Mouse (Mus musculus) kidney, embryonic 15.5 days (tissue): Measurements from ENCODE around the gene Zfp790. TPM values are rescaled to one million over a fixed set of nuclear protein-coding genes. Genes with fewer than 3 reads are reported as not detected.
A peak's percentile ranks its signal among the peaks of the same experiment; 100 is the strongest.
"Not testable (repeated sequence)": the region's sequence is repeated elsewhere in the genome, so short reads cannot be mapped to it uniquely, and the experiment has no call there.

Experiments
- ATAC-seq: fragments of 200-750 bp; cut with Nextera tagmentation; replicated peaks from 2 replicates; pipeline ENCODE4 v1.8.0; 2017; ENCODE audit warnings: moderate TSS enrichment; ENCODE audit not compliant: low FRiP score
- H3K27ac ChIP-seq: fragments of 300-500 bp; sonication (generic); 2 replicates; pipeline ENCODE4 v1.5.1; 2015; ENCODE audit warnings: mild to moderate bottlenecking, inconsistent platforms
- H3K27me3 ChIP-seq: fragments of 300-500 bp; sonication (generic); 2 replicates; pipeline ENCODE4 v1.6.1; 2015; ENCODE audit warnings: inconsistent platforms
- H3K36me3 ChIP-seq: fragments of 300-500 bp; sonication (generic); 2 replicates; pipeline ENCODE4 v1.6.1; 2015; ENCODE audit warnings: inconsistent platforms
- H3K4me1 ChIP-seq: fragments of 300-500 bp; sonication (generic); 2 replicates; pipeline ENCODE4 v1.6.1; 2015; ENCODE audit warnings: inconsistent platforms
- H3K4me2 ChIP-seq: fragments of 300-500 bp; sonication (generic); 2 replicates; pipeline ENCODE4 v1.6.1; 2015; ENCODE audit warnings: moderate library complexity, mild to moderate bottlenecking, inconsistent platforms
- H3K4me3 ChIP-seq: fragments of 300-500 bp; sonication (generic); replicated peaks from 2 replicates; pipeline ENCODE4 v1.5.1; 2015; ENCODE audit warnings: mild to moderate bottlenecking, inconsistent platforms
- H3K9ac ChIP-seq: fragments of 300-500 bp; sonication (generic); 2 replicates; pipeline ENCODE4 v1.6.1; 2015; ENCODE audit warnings: mild to moderate bottlenecking, inconsistent platforms
- H3K9me3 ChIP-seq: fragments of 300-500 bp; sonication (generic); replicated peaks from 2 replicates; pipeline ENCODE4 v1.6.1; 2016; ENCODE audit warnings: inconsistent platforms
- WGBS: fragments of 180-500 bp; shearing (Covaris S2); methylation state at CpG from one replicate; pipeline ENCODE4 v1.1.7; 2015; ENCODE audit warnings: mixed read lengths; 5-methylcytosine and 5-hydroxymethylcytosine counted together
- microRNA counts: library from miRNA; unstranded; fragments of <30 nt; microRNA quantifications from one replicate; lab custom pipeline; 2016
- microRNA-seq: library from miRNA; unstranded; fragments of <30 nt; microRNA quantifications from one replicate; pipeline ENCODE4, GENCODE M21; 2016
- polyA plus RNA-seq: library from polyadenylated mRNA; unstranded; fragments of >200 nt; fragmentation: Nextera tagmentation; extraction: Ambion mirVana; gene quantifications from 2 replicates; pipeline ENCODE4 v1.2.1, GENCODE M21; 2015

Gene Zfp790
- polyA plus RNA-seq, 1 experiment from 2014 or later = 13.9 TPM

DNA sequence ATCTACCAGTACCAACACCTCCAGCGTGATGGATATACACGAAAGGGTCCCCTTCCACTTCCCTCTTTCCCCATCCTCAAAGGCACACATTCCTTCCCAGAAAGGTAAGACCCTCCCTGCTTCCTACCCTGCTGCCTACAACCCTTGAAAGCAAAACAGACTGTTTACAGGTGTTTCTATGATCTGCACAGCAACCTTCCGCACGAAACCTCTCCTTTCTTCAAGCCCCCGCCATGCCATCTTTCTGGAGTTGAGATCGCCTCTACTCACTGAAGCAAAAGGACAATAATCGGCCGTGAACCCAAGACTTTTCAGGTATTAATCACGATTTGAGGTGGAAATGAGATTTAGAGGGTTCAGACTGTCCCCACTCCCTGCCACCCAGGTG is 36.9 kb downstream of the Zfp790 start:
- Histone ChIP-seq H3K36me3 (peaks cover 26% of the 10 kb centered on the region), H3K9me3 (no peaks in the 10 kb centered on the region), H3K4me2 (peak overlapping the region; percentile 65), H3K4me3 (peak overlapping the region; percentile 56), H3K27me3 (no peaks in the 10 kb centered on the region), H3K9ac (peak overlapping the region; percentile 47; the same call in 1 of the 2 replicates), H3K27ac (no peak overlapping the region), H3K4me1 (peaks cover 8% of the 10 kb centered on the region)
- no peak for ATAC-seq
- 56% methylated on average over 9 of the region's 9 CpGs for WGBS

DNA sequence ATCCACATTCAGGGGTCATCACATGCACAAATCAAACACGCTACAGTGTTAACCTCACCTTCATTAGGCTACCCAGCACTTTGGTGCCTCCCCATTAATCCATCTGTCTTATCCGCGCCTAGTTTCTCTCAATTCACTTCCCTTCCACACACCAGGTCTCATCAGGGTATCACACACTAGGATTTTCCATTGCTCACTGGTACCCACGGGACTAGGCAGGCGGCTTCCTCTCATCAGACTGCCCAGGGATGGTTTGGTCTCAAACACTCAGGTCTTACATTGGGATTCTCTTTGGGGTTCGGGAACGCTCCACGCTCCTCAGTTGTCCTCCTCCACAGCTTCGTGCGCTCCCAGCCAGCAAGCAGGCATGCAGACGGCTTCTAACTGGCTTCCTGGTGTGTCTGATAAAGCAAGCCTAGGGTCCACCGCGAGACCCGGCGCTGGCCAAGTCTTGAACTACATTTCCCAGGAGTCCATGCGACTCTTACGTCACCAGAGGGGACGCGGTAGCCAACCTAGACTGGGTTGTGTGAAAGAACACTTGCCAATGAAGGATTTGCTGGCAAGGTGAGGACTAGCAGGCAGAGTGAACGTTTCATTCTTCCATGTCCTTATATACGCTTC is 37.4 kb downstream of the Zfp790 start, which contains the start of gene Zfp940:
TSS of gene Zfp940 (minus strand) at position 451 of the 624 bp plus-strand sequence.
- Histone ChIP-seq H3K4me2 (peak within 1 kb of the TSS; percentile 65), H3K4me3 (peak within 1 kb of the TSS; percentile 56), H3K36me3 (peaks cover 23% of the 10 kb centered on the region), H3K9ac (peak within 1 kb of the TSS; percentile 47), H3K9me3 (no peaks in the 10 kb centered on the region), H3K27ac (no peak within 1 kb of the TSS), H3K27me3 (no peaks in the 10 kb centered on the region), H3K4me1 (peaks cover 8% of the 10 kb centered on the region)
- peak; percentile 98 for ATAC-seq
- 1% methylated on average over 21 of the region's 21 CpGs for WGBS

DNA sequence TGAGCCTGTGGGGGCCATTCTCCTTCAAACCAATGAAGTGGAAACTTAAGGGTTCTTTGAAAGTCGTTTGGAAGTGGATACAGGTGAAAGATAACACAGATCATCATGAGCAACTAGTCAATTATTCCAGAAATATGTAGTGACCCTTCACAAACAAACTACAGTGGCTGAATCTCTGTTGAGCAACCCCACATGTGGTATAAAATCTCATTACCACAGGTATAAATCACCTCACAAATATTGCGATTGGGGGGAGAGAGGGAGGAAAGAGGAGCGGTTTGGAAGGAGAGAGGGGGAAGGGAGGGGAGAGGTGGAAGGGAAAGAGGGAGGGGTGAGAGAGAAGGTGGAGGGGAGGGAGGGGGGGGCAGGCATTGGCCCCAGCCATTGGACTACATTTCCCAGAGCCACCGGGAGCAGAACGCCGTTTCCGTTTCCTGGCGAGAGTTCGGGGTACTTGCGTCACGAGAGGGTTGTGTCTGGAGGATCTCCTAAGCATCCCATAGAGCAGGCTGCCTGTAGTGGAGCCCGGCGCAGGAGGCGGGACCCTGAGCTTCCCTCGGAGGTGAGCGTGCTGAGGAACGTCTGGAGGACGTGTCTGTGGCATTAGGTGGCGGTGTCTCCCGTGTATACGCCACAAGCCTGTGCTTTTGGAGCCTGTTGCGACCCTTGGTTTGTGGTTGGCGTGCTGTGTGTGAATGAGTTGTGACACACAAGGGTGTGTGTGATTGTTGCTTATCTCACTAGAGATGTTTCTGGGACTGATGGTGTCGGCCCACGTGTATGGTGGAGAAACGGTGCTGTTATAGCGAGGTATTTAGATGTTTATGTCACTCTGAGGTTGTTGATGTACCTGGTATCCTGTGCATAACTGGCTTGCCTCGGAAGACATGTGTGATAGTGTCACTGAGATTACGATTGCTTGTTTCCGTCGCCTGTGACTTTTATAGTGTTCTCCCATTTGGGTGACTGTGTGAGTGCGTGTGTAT is 43.9 kb downstream of the Zfp790 start, which contains the start of gene Zfp420:
TSS of gene Zfp420 (plus strand) at position 448 of the 986 bp plus-strand sequence.
- Histone ChIP-seq H3K36me3 (peaks cover 6% of the 10 kb centered on the region), H3K9ac (peak within 1 kb of the TSS; percentile 43), H3K4me3 (peak within 1 kb of the TSS; percentile 59), H3K4me1 (peaks cover 7% of the 10 kb centered on the region), H3K9me3 (no peaks in the 10 kb centered on the region), H3K4me2 (peak within 1 kb of the TSS; percentile 65), H3K27me3 (no peaks in the 10 kb centered on the region), H3K27ac (no peak within 1 kb of the TSS)
- ATAC-seq = peak; percentile 98
- 5% methylated on average over 32 of the region's 32 CpGs for WGBS

DNA sequence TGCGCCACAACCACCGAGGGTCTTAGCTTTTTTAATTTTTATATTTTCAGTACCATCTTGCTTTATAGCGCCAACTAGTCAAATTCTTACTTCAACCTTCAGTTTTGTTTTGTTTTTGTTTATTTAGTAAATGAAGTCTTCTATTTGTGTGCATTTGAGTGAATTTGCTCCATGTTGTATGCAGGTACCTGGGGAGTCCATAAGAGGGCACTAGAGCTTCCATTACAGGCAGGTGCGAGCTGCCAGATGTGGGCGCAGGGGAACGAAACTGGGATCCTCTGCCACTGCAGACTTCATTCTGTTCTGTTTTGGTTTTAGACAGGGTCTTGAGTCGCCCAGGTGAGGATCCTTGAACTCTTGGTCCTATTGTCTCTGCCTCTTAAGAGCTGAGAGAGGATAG is 45.7 kb downstream of the Zfp790 start:
- 88% methylated on average over 7 of the region's 7 CpGs for WGBS
- H3K9me3 ChIP-seq = no peaks in the 10 kb centered on the region
- peaks cover 7% of the 10 kb centered on the region for H3K4me1 ChIP-seq
- H3K36me3 ChIP-seq = peaks cover 6% of the 10 kb centered on the region
- no peaks in the 10 kb centered on the region for H3K27me3 ChIP-seq
- H3K4me3 ChIP-seq = no peak overlapping the region
- no peak for ATAC-seq
- H3K9ac ChIP-seq = no peak overlapping the region
- no peak overlapping the region for H3K4me2 ChIP-seq
- no peak overlapping the region for H3K27ac ChIP-seq

DNA sequence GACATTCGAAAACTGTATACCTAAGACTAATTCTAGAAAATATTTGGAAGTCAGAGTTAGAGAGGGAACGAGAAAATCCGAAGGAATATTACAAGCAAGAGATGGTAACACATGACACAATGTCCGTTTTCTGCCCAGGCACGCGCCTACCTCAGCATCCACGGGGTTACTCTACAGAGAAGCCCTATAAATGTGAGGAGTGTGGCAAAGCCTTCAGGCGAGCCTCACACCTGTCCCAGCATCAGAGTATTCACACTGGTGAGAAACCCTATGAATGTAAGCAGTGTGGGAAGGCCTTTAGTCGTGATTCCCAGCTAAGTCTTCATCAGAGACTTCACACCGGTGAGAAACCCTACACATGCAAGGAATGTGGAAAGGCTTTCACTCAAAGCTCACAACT is 58.3 kb downstream of the Zfp790 start:
- peaks cover 52% of the 10 kb centered on the region for H3K36me3 ChIP-seq
- WGBS = 95% methylated on average over 10 of the region's 10 CpGs
- no peaks in the 10 kb centered on the region for H3K4me1 ChIP-seq
- no peak overlapping the region for H3K4me2 ChIP-seq
- no peak for ATAC-seq
- H3K27ac ChIP-seq = no peak overlapping the region
- H3K4me3 ChIP-seq = no peak overlapping the region
- H3K9me3 ChIP-seq = peaks cover 29% of the 10 kb centered on the region
- H3K9ac ChIP-seq = no peak overlapping the region
- no peaks in the 10 kb centered on the region for H3K27me3 ChIP-seq

DNA sequence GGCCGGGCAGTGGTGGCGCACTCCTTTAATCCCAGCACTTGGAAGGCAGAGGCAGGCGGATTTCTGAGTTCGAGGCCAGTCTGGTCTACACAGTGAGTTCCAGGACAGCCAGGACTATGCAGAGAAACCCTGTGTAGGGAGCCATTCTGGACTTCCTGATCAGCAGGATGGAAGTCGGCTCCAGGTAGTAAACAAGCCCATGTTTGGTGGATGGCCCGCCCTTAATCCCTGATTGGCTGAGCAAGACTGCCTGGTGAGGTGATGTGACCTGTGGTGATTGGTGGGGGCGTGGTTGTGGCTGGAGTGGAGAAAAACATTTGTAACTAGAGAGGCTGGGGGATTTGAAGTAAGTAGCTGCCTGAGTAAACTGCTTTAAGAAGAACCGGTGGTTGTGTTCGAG is 61.6 kb downstream of the Zfp790 start:
- not testable (repeated sequence) for H3K4me1 ChIP-seq, ATAC-seq, H3K27me3 ChIP-seq, H3K4me3 ChIP-seq, H3K4me2 ChIP-seq, H3K27ac ChIP-seq, H3K9ac ChIP-seq
- WGBS = 92% methylated on average over 9 of the region's 9 CpGs
- H3K9me3 ChIP-seq = peaks cover 27% of the 10 kb centered on the region
- H3K36me3 ChIP-seq = peaks cover 45% of the 10 kb centered on the region

DNA sequence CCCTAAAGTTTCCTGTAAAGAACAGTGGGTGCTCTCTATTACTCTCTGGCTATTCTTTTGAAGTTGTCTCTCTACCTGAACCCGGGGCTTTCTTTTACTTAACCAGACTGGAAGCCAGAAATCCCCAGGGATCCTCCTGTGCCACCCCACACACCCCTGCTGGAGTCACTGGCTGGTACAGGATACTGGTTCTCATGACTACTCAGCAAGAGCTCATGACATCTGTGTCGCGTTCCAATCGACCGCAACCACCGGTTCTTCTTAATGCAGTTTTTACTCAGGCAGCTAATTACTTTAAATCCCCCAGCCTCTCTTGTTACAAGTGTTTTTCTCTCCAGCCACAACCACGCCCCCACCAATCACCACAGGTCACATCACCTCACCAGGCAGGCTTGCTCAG is 64.1 kb downstream of the Zfp790 start:
- no peaks in the 10 kb centered on the region for H3K4me1 ChIP-seq
- H3K27me3 ChIP-seq = no peaks in the 10 kb centered on the region
- WGBS = 65% methylated on average over 7 of the region's 7 CpGs
- H3K4me3 ChIP-seq = no peak overlapping the region
- ATAC-seq = no peak
- no peak overlapping the region for H3K27ac ChIP-seq
- peaks cover 29% of the 10 kb centered on the region for H3K36me3 ChIP-seq
- H3K9ac ChIP-seq = no peak overlapping the region
- H3K4me2 ChIP-seq = no peak overlapping the region
- H3K9me3 ChIP-seq = peaks cover 17% of the 10 kb centered on the region

MicroRNAs within 50 kb of the gene (microRNA counts, 519-probe panel; counts per million panel counts)
- microRNA mmu-miR-1964 (lab: Ali Mortazavi, UCI) = 2,537 counts per million, percentile 47 among the panel's probes with 10 or more counts

Small RNAs within 50 kb of the gene (microRNA-seq; reads per million reads assigned to microRNA genes)
- gene Mir1964 = 2.2 reads per million, percentile 11 among the genes with 10 or more reads in this experiment

Other genes with a start within 250 kb of the Zfp790 start
- not detected in 2 replicates for gene Catsperg2, start 89.1 kb upstream of the Zfp790 start, polyA plus RNA-seq
- 13.1 and 14.0 TPM in 2 replicates for gene Zfp84, start 47.6 kb upstream of the Zfp790 start, polyA plus RNA-seq
- 7.1 and 8.1 TPM in 2 replicates for gene Zfp30, start 32.1 kb upstream of the Zfp790 start, polyA plus RNA-seq
- 5.4 and 6.7 TPM in 2 replicates for gene Zfp940, start 37.6 kb downstream of the Zfp790 start, polyA plus RNA-seq
- gene Zfp420, start 43.9 kb downstream of the Zfp790 start, polyA plus RNA-seq = 7.5 and 7.8 TPM in 2 replicates
- gene Zfp27, start 90.5 kb downstream of the Zfp790 start, polyA plus RNA-seq = 9.5 and 10.8 TPM in 2 replicates
- 5.2 and 5.8 TPM in 2 replicates for gene Zfp383, start 92.1 kb downstream of the Zfp790 start, polyA plus RNA-seq
- gene Zfp74, start 138.0 kb downstream of the Zfp790 start, polyA plus RNA-seq = 12.0 and 12.2 TPM in 2 replicates
- 17.7 and 19.5 TPM in 2 replicates for gene Zfp568, start 167.8 kb downstream of the Zfp790 start, polyA plus RNA-seq
- gene Zfp14, start 235.3 kb downstream of the Zfp790 start, polyA plus RNA-seq = 3.0 and 4.0 TPM in 2 replicates